Mouse (Mus musculus): ENCODE data around the gene Ssbp4.
A peak's percentile ranks its signal among the peaks of the same experiment; 100 is the strongest.
"Not testable (repeated sequence)": the region's sequence is repeated elsewhere in the genome, so short reads cannot be mapped to it uniquely, and the experiment has no call there.

The Ssbp4 gene

GRCm38 (mm10) chr8:70593961-70594609 is 14.6 kb downstream of the Ssbp4 start, which contains the start of gene Isyna1:
Gene Isyna1 (plus strand): TSS chr8:70594373.
- no peak for DNase-seq (ENCODE audit: low read depth in 1 of 2, low spot score in 2 of 2)

GRCm38 (mm10) chr8:70593173-70593572 is 15.5 kb downstream of the Ssbp4 start:
- no peak for DNase-seq (ENCODE audit: low read depth in 1 of 2, low spot score in 2 of 2)

- DNase-seq (ENCODE audit: low read depth in 1 of 2, low spot score in 2 of 2), result no peak
Measured at GRCm38 (mm10) chr8:70591569-70591968, 17.1 kb downstream of the Ssbp4 start.

GRCm38 (mm10) chr8:70587955-70588354 is 20.7 kb downstream of the Ssbp4 start:
- not testable (repeated sequence) for DNase-seq (ENCODE audit: low read depth in 1 of 2, low spot score in 2 of 2)

- peak in 1 of 2 experiments; percentile 44 for DNase-seq (ENCODE audit: low read depth in 1 of 2, low spot score in 2 of 2)
Measured at GRCm38 (mm10) chr8:70585258-70585652, 23.4 kb downstream of the Ssbp4 start.

GRCm38 (mm10) chr8:70584606-70585257 is 23.9 kb downstream of the Ssbp4 start:
- DNase-seq (ENCODE audit: low read depth in 1 of 2, low spot score in 2 of 2), result no peak

- DNase-seq (ENCODE audit: low read depth in 1 of 2, low spot score in 2 of 2), result no peak
Measured at GRCm38 (mm10) chr8:70583476-70584387, 24.9 kb downstream of the Ssbp4 start.

GRCm38 (mm10) chr8:70577207-70577606 is 31.5 kb downstream of the Ssbp4 start:
- DNase-seq (ENCODE audit: low read depth in 1 of 2, low spot score in 2 of 2), result no peak

- no peak for DNase-seq (ENCODE audit: low read depth in 1 of 2, low spot score in 2 of 2)
Measured at GRCm38 (mm10) chr8:70574915-70575314, 33.8 kb downstream of the Ssbp4 start.

GRCm38 (mm10) chr8:70574302-70574701 is 34.4 kb downstream of the Ssbp4 start:
- no peak for DNase-seq (ENCODE audit: low read depth in 1 of 2, low spot score in 2 of 2)

GRCm38 (mm10) chr8:70570990-70571389 is 37.7 kb downstream of the Ssbp4 start:
- no peak for DNase-seq (ENCODE audit: low read depth in 1 of 2, low spot score in 2 of 2)

- DNase-seq (ENCODE audit: low read depth in 1 of 2, low spot score in 2 of 2), result no peak
Measured at GRCm38 (mm10) chr8:70570360-70570759, 38.3 kb downstream of the Ssbp4 start.

- DNase-seq (ENCODE audit: low read depth in 1 of 2, low spot score in 2 of 2), result no peak
Measured at GRCm38 (mm10) chr8:70565561-70565960, 43.1 kb downstream of the Ssbp4 start.

GRCm38 (mm10) chr8:70564696-70565235 is 43.9 kb downstream of the Ssbp4 start:
- no peak for DNase-seq (ENCODE audit: low read depth in 1 of 2, low spot score in 2 of 2)

- no peak for DNase-seq (ENCODE audit: low read depth in 1 of 2, low spot score in 2 of 2)
Measured at GRCm38 (mm10) chr8:70563763-70564387, 44.8 kb downstream of the Ssbp4 start.

- DNase-seq (ENCODE audit: low read depth in 1 of 2, low spot score in 2 of 2), result no peak
Measured at GRCm38 (mm10) chr8:70562802-70563201, 45.9 kb downstream of the Ssbp4 start.

GRCm38 (mm10) chr8:70561809-70562535 is 46.7 kb downstream of the Ssbp4 start:
- DNase-seq (ENCODE audit: low read depth in 1 of 2, low spot score in 2 of 2), result no peak

GRCm38 (mm10) chr8:70561357-70561756 is 47.3 kb downstream of the Ssbp4 start:
- no peak for DNase-seq (ENCODE audit: low read depth in 1 of 2, low spot score in 2 of 2)

- no peak for DNase-seq (ENCODE audit: low read depth in 1 of 2, low spot score in 2 of 2)
Measured at GRCm38 (mm10) chr8:70560564-70560963, 48.1 kb downstream of the Ssbp4 start.

GRCm38 (mm10) chr8:70560096-70560495 is 48.6 kb downstream of the Ssbp4 start:
- DNase-seq (ENCODE audit: low read depth in 1 of 2, low spot score in 2 of 2), result peak in 1 of 2 experiments; percentile 30

Measured in monocyte, adult 2 months (primary cell).